Mouse (Mus musculus): ENCODE results near the gene Alx1. TPM values are rescaled to one million over a fixed set of nuclear protein-coding genes. Genes with fewer than 3 reads are reported as not detected.

Gene Alx1
- total RNA-seq (2021) = under 1 TPM; 0.21 to 0.24 TPM
- long read RNA-seq, experiment 1 = 0 reads
- long read RNA-seq, experiment 2 = 0 reads

GRCm38 (mm10) chr10:103029730-103030490, at the start of gene Alx1:
Gene Alx1, minus strand, starts transcription at chr10:103030215.
- DNase-seq = peak; percentile 15

GRCm38 (mm10) chr10:103049593-103049992, 19.6 kb upstream of the Alx1 start:
- DNase-seq = no peak

- no peak for DNase-seq
Observed at GRCm38 (mm10) chr10:103046623-103047022, 16.6 kb upstream of the Alx1 start.

- no peak for DNase-seq
Observed at GRCm38 (mm10) chr10:103045019-103045418, 15.0 kb upstream of the Alx1 start.

GRCm38 (mm10) chr10:103035002-103035640, 5.1 kb upstream of the Alx1 start:
- DNase-seq = no peak

- no peak for DNase-seq
Observed at GRCm38 (mm10) chr10:103030931-103031330, 916 bp upstream of the Alx1 start.

GRCm38 (mm10) chr10:103029132-103029729, 784 bp downstream of the Alx1 start:
- no peak for DNase-seq

- peak; percentile 12 for DNase-seq
Observed at GRCm38 (mm10) chr10:103028253-103029131, 1.5 kb downstream of the Alx1 start.

GRCm38 (mm10) chr10:103027931-103028252, 2.1 kb downstream of the Alx1 start:
- DNase-seq = no peak

- DNase-seq = no peak
Observed at GRCm38 (mm10) chr10:103027226-103027930, 2.6 kb downstream of the Alx1 start.

- no peak for DNase-seq
Observed at GRCm38 (mm10) chr10:103026636-103027225, 3.3 kb downstream of the Alx1 start.

GRCm38 (mm10) chr10:103002556-103002955, 27.5 kb downstream of the Alx1 start:
- DNase-seq = no peak

GRCm38 (mm10) chr10:103000902-103001301, 29.1 kb downstream of the Alx1 start:
- DNase-seq = no peak

GRCm38 (mm10) chr10:102999584-102999983, 30.4 kb downstream of the Alx1 start:
- DNase-seq = no peak

GRCm38 (mm10) chr10:102975106-102975505, 54.9 kb downstream of the Alx1 start:
- DNase-seq = no peak

- DNase-seq = no peak
Observed at GRCm38 (mm10) chr10:102959602-102960001, 70.4 kb downstream of the Alx1 start.

Other genes starting within 250 kb of the Alx1 start
- under 1 TPM; 0.09 to 0.12 TPM for gene Lrriq1, start 206.1 kb upstream of the Alx1 start, total RNA-seq (2021)

Data from adrenal gland, postnatal 10 days (tissue).